Mouse (Mus musculus): ENCODE measurements around the gene Cdkl2.

The Cdkl2 gene

DNA sequence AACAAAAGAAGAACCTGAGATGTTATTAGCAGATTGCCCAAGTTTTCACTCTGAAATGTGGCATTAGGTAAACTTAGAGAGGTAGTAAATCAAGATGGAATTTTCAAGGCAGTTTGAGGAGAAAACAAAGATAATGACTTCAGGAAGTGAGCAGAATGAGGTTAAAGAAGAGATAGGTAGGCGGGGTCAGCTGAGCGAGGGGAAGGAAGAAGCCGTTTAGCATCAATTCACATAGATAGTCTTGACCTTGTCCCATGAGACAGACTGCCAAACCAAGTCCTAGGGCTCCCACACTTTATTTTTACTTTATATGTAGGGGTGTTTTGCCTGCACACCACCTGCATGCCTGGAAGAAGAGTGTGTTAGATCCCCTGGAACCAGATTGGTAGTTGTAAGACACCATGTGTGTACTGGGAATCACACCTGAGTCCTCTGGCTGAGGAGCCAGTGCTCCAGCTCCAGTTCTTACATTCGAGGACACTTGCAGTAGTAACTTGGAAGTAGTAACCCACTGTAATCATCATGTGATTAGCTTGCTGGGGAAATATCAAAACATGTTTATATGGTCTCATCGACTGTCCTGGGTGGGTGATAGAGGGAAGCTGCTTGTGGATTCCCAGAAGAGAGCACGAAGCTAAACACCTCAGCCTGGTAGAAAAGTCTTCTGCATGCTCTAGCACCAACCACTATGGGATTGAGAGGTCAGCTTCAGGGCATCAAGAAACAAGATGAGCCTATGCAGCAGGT is 52.3 kb downstream of the Cdkl2 start:
- DNase-seq = no peak

DNA sequence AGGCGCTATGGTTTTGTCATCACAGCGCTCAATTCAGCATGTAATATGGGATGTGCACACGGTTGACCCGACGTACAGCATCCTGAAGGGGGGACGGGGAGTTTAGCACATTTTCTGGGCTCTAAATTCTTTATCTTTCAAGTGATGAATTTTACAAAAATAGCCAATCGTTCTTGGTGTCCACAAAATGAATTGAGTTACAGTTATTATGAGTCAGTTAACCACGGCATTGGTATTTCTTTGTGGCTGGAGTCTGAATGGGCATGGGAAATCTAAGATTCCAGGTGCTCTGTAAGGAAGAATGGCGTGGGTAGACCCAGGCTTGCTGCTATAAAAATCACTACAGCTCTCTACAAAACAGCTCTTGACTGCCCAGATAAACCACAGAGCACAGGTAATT is 54.4 kb downstream of the Cdkl2 start:
- no peak for DNase-seq

DNA sequence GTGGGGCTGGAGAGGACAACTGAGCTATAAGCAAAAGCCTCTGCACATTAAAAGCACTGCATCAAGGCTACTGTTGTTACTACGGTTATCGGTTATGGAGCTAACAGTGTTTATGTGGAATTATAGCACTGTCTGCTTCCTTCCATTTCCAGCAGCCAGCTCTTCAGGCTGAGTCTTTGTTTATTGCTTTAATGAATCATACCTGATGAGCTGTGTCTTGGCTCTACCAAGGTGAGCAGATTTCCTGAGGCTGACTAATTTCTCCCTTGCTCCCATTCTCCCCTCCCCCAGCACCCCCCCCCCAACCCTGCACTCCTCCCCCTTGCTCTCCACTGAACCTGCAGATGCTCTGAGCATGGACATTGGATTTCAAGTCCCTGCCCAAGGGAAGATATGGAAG is 55.9 kb downstream of the Cdkl2 start:
- no peak for DNase-seq

DNA sequence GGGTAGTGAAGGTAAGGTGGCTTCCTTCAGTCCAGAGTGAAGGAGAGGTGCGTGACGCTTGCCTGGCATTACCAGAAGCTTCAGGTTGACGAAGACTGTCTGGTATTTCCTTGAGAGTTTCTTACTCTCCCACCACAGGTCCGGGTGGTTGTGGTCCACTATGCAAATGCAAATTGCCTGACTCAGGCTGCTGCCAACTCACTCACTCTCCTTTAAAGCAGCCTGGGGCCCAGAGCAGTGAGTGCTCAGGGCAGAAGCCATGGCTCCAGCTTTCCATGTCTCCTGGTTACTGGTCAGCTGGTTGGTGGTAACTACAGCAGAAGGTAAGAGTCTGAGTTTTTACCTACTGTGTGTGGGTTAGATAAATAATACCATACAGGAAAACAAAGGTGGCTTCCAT is 56.4 kb downstream of the Cdkl2 start, which contains the start of gene Odaph:
TSS of gene Odaph (plus strand) at position 240 of the 400 bp plus-strand sequence.
- no peak for DNase-seq

DNA sequence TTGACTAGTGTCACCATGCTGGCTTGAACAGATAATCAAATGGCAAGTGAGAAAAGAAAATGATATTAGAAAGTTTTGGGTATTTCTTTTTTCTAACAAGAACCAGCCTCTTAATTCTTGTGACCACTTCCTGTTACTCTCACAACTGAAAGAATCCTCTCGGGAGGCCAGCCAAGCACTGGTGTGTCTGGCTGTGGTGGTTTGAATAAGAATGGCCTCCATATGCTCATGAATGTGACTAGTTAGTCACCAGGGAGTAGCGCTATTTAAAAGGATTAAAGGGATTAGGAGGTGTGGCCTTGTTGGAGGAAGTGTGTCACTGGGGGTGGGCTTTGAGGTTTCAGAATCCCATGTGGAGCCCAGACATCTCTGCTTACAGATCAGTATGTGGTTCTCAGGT is 58.0 kb downstream of the Cdkl2 start:
- DNase-seq = no peak

DNA sequence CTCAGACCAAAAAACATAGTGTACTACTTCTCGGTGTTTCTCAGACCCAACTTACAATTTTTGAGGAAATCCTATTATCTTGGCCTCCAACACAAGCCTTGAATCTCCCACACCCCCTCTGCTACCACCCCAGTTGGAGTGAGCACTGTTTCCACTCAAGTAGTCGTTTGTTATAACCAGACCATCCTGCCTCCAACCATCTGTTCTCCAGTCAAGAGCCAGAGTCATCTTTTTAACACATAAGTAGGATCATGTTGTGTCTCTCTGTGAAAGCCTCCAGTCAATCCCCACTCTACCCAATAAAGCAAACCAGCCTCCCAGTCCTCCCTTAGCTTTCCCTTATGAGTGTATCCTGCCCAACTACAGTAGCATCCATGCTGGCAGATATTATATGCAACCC is 60.2 kb downstream of the Cdkl2 start:
- DNase-seq = no peak

DNA sequence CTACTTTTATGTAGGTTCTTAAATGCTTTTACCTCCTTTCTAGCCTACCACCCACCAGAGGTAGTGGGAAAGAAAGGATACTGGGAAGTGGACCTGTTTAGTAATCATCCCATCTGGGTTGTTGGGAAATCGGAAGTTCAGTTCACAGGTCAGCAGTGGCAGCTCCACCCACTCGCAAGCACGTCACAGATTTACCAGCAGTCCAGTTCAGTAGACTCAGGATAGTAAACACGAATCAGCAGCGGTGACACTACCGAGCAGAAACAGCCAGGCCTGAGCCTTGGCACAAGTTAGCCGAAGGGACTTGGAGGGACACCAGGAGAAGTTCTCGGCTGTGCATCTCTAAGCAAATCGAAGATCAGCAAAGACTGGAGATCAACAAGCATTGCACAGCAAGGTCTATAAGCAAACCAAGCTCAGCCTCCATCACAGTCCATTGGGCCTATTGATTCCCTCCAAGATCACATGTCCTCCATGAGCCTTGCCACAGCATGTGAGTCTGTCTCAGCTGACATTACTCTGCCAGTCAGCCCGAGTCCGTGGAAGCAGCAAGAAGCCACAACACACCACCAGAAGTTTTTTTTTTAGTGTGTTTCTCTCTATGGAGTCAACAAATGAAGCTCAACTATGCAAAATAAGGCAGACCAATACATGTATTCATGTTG is 62.4 kb downstream of the Cdkl2 start:
- DNase-seq = no peak

DNA sequence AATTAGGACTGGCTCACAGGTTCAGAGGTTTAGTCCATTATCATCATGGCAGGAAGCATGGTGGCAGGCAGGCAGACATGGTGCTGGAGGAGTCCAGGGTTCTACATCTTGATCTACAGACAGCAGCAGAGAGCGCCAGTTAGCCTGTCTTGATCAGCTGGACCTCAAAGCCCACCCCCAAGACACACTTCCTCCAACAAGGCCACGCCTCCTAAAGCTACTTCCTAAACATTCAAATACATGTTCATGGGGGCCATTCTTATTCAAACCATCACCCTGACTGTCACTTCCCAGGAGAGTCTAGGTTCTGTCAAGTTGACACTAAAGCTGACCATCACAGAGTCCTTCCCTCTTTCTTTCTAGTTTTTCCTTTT is 66.3 kb downstream of the Cdkl2 start:
- DNase-seq = no peak

DNA sequence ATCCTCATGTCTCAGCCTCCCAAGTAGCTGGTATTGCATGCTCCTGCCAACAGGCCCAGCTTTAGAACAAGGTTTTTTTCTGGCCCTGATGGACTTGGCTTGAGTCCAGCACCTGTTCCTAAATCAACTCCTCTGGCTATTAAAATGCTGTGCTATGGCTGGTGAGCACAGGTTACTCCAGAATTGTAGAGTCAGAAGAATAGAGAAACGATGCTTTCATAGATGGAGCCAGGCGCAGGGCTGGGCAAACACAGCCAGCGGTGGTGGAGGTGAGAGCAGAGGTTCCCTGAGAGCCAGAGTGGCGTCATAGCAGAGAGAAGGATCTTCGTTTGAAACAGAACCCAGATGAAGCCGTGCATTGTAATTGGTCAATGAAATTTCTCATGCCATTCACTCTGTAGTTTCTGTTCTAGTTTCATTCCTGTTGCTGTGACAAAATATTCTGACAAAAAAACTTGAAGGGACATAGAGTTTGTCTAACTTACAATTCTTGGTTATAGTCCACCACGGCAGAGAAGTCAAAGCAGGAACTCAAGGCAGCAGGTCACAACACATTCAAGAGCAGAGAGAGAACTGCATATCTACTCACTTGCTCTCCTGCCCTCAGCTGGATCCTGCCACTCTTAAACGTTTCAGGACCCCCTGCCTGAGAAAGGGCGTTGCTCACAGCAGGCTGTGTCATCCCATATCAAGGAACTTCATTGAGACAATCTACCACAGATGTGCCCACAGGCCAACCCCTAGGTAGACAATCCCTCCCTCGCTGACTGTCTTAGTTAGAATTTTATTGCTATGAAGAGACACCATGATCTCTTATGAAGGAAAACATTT is 66.9 kb downstream of the Cdkl2 start:
- no peak for DNase-seq

DNA sequence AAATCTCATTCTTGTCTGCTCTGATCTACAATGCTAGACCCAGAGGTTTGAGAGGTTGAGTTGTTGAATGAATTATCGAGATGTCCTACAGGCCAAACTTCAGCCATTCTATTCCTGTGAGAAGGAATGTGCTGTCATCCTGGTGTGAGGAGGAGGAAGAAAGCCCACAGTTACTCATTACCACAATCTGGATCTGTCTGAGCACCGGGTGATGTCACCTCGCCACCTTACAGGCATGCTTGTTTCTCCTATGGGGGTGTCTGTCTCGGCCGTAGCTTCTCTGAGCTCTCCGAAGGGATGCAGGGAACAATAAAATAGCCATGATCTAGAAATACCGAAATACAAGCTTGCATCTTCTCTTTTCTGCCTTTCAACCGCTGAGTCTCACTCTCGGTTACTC is 67.9 kb downstream of the Cdkl2 start:
- no peak for DNase-seq

DNA sequence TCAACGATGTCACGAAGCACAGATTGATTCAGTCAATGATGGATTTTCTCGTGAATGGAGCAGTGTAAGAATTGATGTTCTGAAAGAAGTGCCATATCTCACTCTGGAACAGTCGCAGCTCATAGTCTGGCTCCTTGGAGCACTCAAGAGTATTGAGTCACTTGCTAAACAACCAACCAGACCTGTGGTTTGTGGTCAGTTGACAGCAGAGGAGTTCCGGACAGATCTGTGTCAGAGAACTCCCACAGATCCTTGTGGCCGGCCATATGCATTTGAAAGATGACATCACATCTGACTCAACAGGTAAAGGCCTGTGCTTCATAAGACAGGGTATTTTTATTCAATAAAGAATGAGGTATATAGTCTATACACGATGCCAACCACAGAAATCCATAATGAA is 69.7 kb downstream of the Cdkl2 start:
- DNase-seq = no peak

DNA sequence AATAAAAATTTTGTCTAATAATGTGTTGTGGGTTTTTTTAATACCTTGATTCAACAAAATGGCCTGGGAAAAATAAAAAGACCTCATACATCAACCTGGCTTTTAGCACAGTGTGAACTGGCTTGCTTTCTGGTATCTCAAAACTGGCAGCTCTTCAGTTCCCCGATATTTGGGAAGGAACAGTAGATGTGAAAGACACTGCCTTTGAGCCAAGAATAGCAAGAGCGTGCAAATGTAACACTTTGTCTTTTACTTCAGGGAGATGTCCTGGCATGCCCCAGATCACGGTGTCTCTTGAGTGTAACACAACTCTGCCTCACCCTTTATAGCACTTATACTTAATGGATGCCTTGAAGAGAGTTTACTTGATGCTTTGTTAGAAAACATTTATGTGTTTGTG is 71.6 kb downstream of the Cdkl2 start:
- DNase-seq = no peak

DNA sequence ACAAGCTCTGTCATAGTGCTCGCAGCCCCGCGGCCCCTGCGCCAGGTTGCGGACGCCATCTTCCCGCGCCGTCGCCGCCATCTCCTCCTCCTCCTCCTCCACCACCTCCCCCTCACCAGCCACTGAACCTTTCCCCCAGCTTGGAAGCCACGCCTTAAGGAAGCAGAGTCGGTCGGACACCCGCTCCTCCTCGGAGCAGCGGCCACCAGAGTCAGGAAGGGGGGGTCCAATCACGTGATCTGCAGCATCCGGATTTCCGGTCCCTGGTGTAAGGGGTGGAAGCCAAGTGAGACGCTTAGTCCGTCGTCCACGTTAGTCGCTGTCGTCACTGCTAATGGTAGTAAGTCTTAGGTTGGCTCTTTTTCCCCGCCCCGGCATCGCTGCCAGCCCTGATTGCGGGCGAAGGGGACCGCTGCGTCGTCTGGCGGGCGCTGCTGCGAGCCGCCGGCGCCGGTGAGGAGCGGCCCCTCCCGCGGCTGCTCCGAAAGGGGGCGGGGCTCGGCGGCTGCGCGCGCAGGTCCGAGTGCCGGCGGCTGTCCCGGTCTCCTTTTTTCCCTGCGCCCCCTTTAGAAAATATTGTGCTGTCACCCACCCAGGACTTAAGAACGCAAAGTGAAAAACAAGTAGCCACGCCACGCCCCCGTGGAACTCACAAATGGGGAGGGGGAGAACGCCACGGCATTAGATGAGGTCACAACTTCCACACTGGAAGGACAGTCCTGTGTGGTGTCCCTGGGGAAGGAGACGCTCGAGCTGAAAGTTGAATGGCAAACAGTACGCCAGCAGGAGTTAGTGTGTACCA is 80.8 kb downstream of the Cdkl2 start, which contains the start of gene Rchy1:
TSS of gene Rchy1 (minus strand) at position 430 of the 802 bp plus-strand sequence.
- DNase-seq = peak; percentile 98 to 99

DNA sequence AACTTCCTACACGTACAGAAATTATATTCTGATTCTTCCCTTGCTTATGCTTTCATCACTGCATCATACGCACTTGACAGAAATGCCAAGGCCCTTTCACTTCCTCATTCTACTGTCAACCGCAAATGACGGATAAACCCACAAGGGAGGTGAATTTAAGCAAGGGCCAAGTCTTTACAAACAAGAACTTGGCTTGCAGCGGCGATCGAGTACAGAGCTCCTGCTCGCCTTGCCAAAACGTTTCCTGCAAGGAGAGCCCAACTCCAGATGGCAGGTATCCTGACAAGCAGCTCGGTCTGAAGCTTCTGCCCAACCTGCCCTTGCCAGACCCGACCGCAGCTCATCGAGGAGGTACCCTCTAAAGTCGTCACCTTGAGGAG is 81.4 kb downstream of the Cdkl2 start:
- no peak for DNase-seq

DNA sequence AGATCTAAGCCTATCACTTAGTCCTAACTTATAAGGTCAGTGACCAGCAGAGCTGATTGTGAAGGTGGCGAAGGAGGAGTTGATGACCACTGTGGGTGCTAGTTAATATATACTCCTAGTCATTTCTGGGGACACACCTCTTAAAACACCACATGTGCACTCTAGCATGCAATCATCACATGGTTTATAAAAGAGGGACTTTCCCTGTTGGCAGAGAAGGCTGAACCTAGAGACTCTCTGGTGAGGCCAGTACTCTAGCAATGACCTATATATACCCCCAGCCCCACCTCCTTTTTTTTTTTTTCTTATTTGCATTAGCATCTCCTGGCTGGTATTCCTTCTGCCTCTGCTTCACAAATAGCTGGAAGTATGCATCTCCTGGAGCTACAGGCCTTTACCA is 82.3 kb downstream of the Cdkl2 start:
- peak in 1 of 2 experiments; percentile 13 for DNase-seq

DNA sequence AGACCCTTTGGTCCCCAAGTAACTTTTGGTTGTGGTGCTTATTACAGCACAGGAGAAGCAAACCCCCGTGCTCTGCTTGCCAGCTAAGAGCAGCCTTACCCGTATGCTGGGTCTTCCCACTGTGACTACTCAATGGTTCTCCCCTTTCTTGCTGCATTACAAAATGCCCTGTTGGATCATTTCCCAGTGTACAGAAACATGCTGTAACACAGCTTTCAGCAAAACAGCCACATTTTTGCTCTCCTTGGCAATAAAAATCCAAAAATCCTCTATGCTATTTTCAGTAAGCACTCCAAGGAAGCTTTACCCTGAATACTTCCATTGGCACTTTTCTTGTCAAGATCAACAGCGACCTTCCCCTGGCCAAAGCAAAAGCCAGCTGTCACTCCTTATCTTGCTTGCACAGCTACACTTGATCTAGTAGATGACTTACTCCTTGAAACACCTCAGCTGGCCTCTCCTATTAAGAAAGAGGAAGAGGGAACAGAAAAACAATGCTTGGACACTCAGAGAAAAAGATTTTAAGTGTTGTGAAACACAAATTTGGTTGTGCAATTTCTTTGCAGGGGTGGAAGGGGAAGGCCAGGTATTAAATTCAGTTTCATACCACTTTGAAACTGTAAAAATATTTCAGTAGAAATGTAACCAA is 83.0 kb downstream of the Cdkl2 start:
- no peak for DNase-seq

DNA sequence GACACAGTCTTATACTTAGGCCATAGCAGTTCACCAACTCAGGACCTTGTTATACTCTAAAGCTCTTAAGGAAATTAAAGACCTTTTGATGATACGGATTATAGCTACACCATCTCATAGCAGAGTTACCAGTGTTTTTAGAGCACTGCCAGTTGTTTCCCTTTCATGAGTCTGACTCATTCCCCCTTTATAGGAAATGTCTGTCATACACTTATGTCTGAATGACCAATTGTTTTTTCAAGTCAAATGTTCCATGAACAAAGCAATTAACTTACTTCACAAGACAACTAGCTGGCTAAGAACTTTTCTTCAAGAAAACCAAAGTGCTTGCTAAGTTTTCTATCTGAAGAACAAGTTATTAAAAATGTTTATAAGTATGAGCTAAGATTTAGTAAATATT is 83.7 kb downstream of the Cdkl2 start:
- no peak for DNase-seq

DNA sequence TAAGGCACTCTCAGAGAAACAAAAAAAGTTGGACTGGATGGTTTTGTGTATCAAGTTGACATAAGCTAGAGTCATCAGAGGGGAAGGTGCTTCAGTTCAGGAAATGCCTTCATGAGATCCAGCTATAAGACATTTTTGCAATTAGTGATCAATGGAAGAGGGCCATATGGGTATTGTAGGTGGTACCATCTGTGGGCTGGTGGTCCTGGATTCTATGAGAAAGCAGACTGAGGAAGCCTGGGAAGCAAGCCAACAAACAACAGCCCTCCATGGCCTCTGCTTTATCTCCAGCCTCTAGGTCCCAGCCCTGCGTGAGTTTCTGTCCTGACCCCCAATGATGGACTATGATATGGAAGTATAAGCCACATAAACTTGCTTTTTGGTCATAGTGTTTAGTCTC is 84.6 kb downstream of the Cdkl2 start:
- no peak for DNase-seq

DNA sequence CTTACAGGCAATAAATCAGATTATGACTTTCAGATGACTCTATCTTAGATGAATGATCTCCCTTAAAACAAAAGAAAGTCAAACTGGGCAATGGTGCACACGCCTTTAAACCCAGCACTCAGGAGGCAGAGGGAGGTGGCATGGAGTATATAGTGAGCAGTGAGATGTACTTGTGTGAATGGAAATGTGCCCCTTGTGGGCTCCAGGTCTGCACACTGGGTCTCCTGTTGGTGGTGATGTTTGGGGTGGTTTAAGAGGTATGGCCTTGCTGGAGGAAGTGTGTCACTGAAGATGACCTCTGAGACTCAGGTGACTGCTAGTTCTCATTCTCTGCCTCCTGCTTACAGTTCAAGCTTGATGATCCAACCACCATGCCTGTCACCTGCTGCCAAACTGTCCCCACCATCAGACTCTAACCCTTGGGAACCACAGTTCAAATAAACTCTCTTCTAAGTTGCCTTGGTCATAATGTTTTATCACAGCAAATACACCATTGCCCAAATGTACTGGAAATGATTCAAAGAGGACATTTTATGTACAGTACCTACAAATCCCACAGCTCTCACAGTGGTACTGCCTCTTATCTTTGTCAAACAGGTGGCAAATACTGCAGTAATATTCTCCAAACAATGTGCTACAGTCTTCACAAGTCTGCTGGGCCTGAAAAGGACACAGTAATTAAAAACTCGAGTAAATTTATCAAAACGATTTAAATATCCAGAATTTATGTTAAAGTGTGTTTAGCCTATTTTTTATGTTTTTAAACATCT is 86.5 kb downstream of the Cdkl2 start:
- DNase-seq = no peak
